Mouse (Mus musculus) midbrain, embryonic 11.5 days (tissue): ENCODE results near the gene Dlx5. TPM values are rescaled to one million over a fixed set of nuclear protein-coding genes. Genes with fewer than 3 reads are reported as not detected.

Experiments
- ATAC-seq: fragments of 200-750 bp; cut with Nextera tagmentation; 2 replicates; pipeline ENCODE4 v1.8.0; 2017; ENCODE audit warnings: moderate TSS enrichment, moderate library complexity; ENCODE audit not compliant: low FRiP score
- DNase-seq: peaks from one replicate; pipeline ENCODE4 v3.0.0; 2015; ENCODE audit warnings: low spot score; ENCODE audit errors: missing footprints
- H3K27ac ChIP-seq: fragments of 300-500 bp; sonication (generic); 2 replicates; pipeline ENCODE4 v1.5.1; 2014; ENCODE audit warnings: low read depth, low read length
- H3K27me3 ChIP-seq: fragments of 300-500 bp; sonication (generic); 2 replicates; pipeline ENCODE4 v1.6.1; 2014; ENCODE audit warnings: mild to moderate bottlenecking, low read length, moderate library complexity, mixed read lengths; ENCODE audit not compliant: control insufficient read depth, insufficient read depth
- H3K36me3 ChIP-seq: fragments of 300-500 bp; sonication (generic); 2 replicates; pipeline ENCODE4 v1.6.1; 2014; ENCODE audit warnings: mild to moderate bottlenecking, low read length, moderate library complexity, mixed read lengths; ENCODE audit not compliant: control insufficient read depth, insufficient read depth
- H3K4me1 ChIP-seq: fragments of 300-500 bp; sonication (generic); 2 replicates; pipeline ENCODE4 v1.6.1; 2014; ENCODE audit warnings: low read length; ENCODE audit not compliant: control insufficient read depth, insufficient read depth
- H3K4me2 ChIP-seq: fragments of 300-500 bp; sonication (generic); 2 replicates; pipeline ENCODE4 v1.6.1; 2014; ENCODE audit warnings: mild to moderate bottlenecking, moderate library complexity
- H3K4me3 ChIP-seq: fragments of 300-500 bp; sonication (generic); 2 replicates; pipeline ENCODE4 v1.5.1; 2014; ENCODE audit warnings: low read depth, low read length
- H3K9ac ChIP-seq: fragments of 300-500 bp; sonication (generic); 2 replicates; pipeline ENCODE4 v1.6.1; 2014; ENCODE audit warnings: low read length
- H3K9me3 ChIP-seq: fragments of 300-500 bp; sonication (generic); 2 replicates; pipeline ENCODE4 v1.6.1; 2016; ENCODE audit warnings: low read length; ENCODE audit not compliant: control insufficient read depth
- WGBS: fragments of 180-500 bp; shearing (Covaris S2); extraction: QIAGEN DNeasy Blood & Tissue Kit; methylation state at CpG from one replicate; pipeline ENCODE4 v1.1.7; 2014; 5-methylcytosine and 5-hydroxymethylcytosine counted together
- polyA plus RNA-seq: library from polyadenylated mRNA; unstranded; fragments of >200 nt; fragmentation: Nextera tagmentation; extraction: Ambion mirVana; gene quantifications from 2 replicates; pipeline ENCODE4 v1.2.1, GENCODE M21; 2014

Gene Dlx5
- polyA plus RNA-seq, 1 experiment from 2014 or later: 5.2 TPM

GRCm38 (mm10) chr6:6849744-6850143, 32.1 kb downstream of the Dlx5 start:
- under 1% methylated on average over 12 of the region's 12 CpGs for WGBS
- Histone ChIP-seq H3K9ac (no peak overlapping the region), H3K4me3 (no peak overlapping the region), H3K36me3 (no peaks in the 10 kb centered on the region), H3K4me1 (no peaks in the 10 kb centered on the region), H3K4me2 (no peak overlapping the region), H3K9me3 (no peaks in the 10 kb centered on the region), H3K27ac (no peak overlapping the region), H3K27me3 (peaks cover 74% of the 10 kb centered on the region)
- DNase-seq: peak; percentile 83
- ATAC-seq: no peak

- ATAC-seq (no peak), DNase-seq (peak; percentile 84)
- Histone ChIP-seq H3K36me3 (no peaks in the 10 kb centered on the region), H3K9ac (no peak overlapping the region), H3K4me2 (no peak overlapping the region), H3K27ac (no peak overlapping the region), H3K27me3 (peaks cover 62% of the 10 kb centered on the region), H3K9me3 (no peaks in the 10 kb centered on the region), H3K4me1 (no peaks in the 10 kb centered on the region), H3K4me3 (no peak overlapping the region)
- WGBS: 3% methylated on average over 4 of the region's 4 CpGs
Observed at GRCm38 (mm10) chr6:6848541-6848940, 33.3 kb downstream of the Dlx5 start.

GRCm38 (mm10) chr6:6833301-6833700, 48.6 kb downstream of the Dlx5 start:
- Histone ChIP-seq H3K27ac (no peak overlapping the region), H3K27me3 (no peaks in the 10 kb centered on the region), H3K4me3 (no peak overlapping the region), H3K4me1 (no peaks in the 10 kb centered on the region), H3K9ac (no peak overlapping the region), H3K4me2 (no peak overlapping the region), H3K36me3 (no peaks in the 10 kb centered on the region), H3K9me3 (no peaks in the 10 kb centered on the region)
- no peak for ATAC-seq
- no peak for DNase-seq
- 92% methylated on average over 3 of the region's 3 CpGs for WGBS

GRCm38 (mm10) chr6:6830446-6830845, 51.4 kb downstream of the Dlx5 start:
- Histone ChIP-seq H3K27me3 (no peaks in the 10 kb centered on the region), H3K36me3 (no peaks in the 10 kb centered on the region), H3K27ac (no peak overlapping the region), H3K4me3 (no peak overlapping the region), H3K4me2 (no peak overlapping the region), H3K9ac (no peak overlapping the region), H3K9me3 (no peaks in the 10 kb centered on the region), H3K4me1 (no peaks in the 10 kb centered on the region)
- DNase-seq (peak; percentile 23), ATAC-seq (no peak)
- WGBS: 76% methylated on average over 7 of the region's 7 CpGs

Other genes starting within 250 kb of the Dlx5 start
- 0.33 and 0.81 TPM in 2 replicates for gene Dlx6, start 18.8 kb downstream of the Dlx5 start, polyA plus RNA-seq
- 7.3 and 8.2 TPM in 2 replicates for gene Sdhaf3, start 73.9 kb upstream of the Dlx5 start, polyA plus RNA-seq